In genomic region chr13:110836936-110837335, GRCm38 (mm10) we compare ENCODE assay signal across 21 mouse cellular contexts.
DNase-seq lines count a peak whose midpoint lies in the region; ATAC-seq lines count a peak whose summit lies in the region.
"Had no signal": no experiment of that assay in that cellular context is flagged by ENCODE, and none has a peak within 500 bp of the region (broad histone marks: within the 10 kb centered on the region; RNA-seq: fewer than 3 reads in every experiment).

No protein-coding gene starts in this region.

- H3K9me3 ChIP-seq in hindbrain, embryonic 11.5 days (ENCODE audit: control insufficient read depth, low read length): no peaks in the 10 kb centered on the region
- H3K9me3 ChIP-seq in hindbrain, embryonic 10.5 days: no peaks in the 10 kb centered on the region
- H3K9me3 ChIP-seq in limb, embryonic 11.5 days (ENCODE audit: control insufficient read depth, low read length): no peaks in the 10 kb centered on the region
- H3K9me3 ChIP-seq: forebrain, embryonic 15.5 days; kidney, embryonic 15.5 days; neural tube, embryonic 13.5 days had no signal

- H3K4me1 ChIP-seq in hindbrain, embryonic 11.5 days (replicated peaks; ENCODE audit: control insufficient read depth, insufficient read depth, low read length): no peaks in the 10 kb centered on the region
- 0 out of 2 replicates have a peak, but pooled peaks cover 5% of the 10 kb centered on the region for H3K4me1 ChIP-seq in hindbrain, embryonic 10.5 days (replicated peaks)
- no peaks in the 10 kb centered on the region for H3K4me1 ChIP-seq in limb, embryonic 11.5 days (ENCODE audit: control insufficient read depth, insufficient read depth, low read length)
- H3K4me1 ChIP-seq: forebrain, embryonic 15.5 days; kidney, embryonic 15.5 days had no signal

- no peak overlapping the region for H3K4me2 ChIP-seq in hindbrain, embryonic 11.5 days (replicated peaks; ENCODE audit: low read depth, low read length)
- H3K4me2 ChIP-seq in limb, embryonic 11.5 days (ENCODE audit: low read depth, severe bottlenecking): no peak overlapping the region
- H3K4me2 ChIP-seq: forebrain, embryonic 15.5 days; kidney, embryonic 15.5 days; neural tube, embryonic 13.5 days had no signal

- H3K27me3 ChIP-seq in hindbrain, embryonic 11.5 days (ENCODE audit: control insufficient read depth, insufficient read depth, low read length): no peaks in the 10 kb centered on the region
- no peaks in the 10 kb centered on the region for H3K27me3 ChIP-seq in hindbrain, embryonic 10.5 days (ENCODE audit: insufficient read depth, poor library complexity, severe bottlenecking)
- no peaks in the 10 kb centered on the region for H3K27me3 ChIP-seq in limb, embryonic 11.5 days (ENCODE audit: control insufficient read depth, insufficient read depth, low read length)
- H3K27me3 ChIP-seq: CH12.LX; forebrain, embryonic 15.5 days; kidney, embryonic 15.5 days; neural tube, embryonic 13.5 days had no signal

- 51% methylated on average over 7 of the region's 7 CpGs for WGBS in hindbrain, embryonic 11.5 days
- 46% methylated on average over 7 of the region's 7 CpGs for WGBS in hindbrain, embryonic 10.5 days
- 28% methylated on average over 7 of the region's 7 CpGs for WGBS in limb, embryonic 11.5 days

- no peaks in the 10 kb centered on the region for H3K36me3 ChIP-seq in hindbrain, embryonic 11.5 days (ENCODE audit: control insufficient read depth, insufficient read depth, low read length)
- no peaks in the 10 kb centered on the region for H3K36me3 ChIP-seq in hindbrain, embryonic 10.5 days
- no peaks in the 10 kb centered on the region for H3K36me3 ChIP-seq in limb, embryonic 11.5 days (ENCODE audit: control insufficient read depth, insufficient read depth, low read length)
- H3K36me3 ChIP-seq: forebrain, embryonic 15.5 days; kidney, embryonic 15.5 days; neural tube, embryonic 13.5 days had no signal

- DNase-seq in hindbrain, embryonic 11.5 days (ENCODE audit: low spot score): peak; percentile 6
- no peak for DNase-seq in hindbrain, embryonic 10.5 days (ENCODE audit: low spot score)
- DNase-seq in Muller cell, postnatal 12 days (ENCODE audit: inconsistent ontology term): peak; percentile 43
- DNase-seq in embryo, embryonic 9.5 days (ENCODE audit: extremely low spot score): peak; percentile 5
- peak; percentile 28 for DNase-seq in limb, embryonic 11.5 days (ENCODE audit: low spot score)
- no peak for DNase-seq in liver
- no peak for DNase-seq in frontal cortex, postnatal 25 days (ENCODE audit: low spot score in 2 of 2)
- DNase-seq in spleen, adult 18-20 months: no peak
- DNase-seq: adrenal gland, postnatal 14 days; cerebellum, adult 18-20 months; cerebellum, postnatal 36 days; heart, postnatal 4 days; layer of hippocampus, postnatal 36 days; right cerebral cortex, postnatal 4 days; thymus, postnatal 4 days had no signal

- no peak for ATAC-seq in hindbrain, embryonic 11.5 days (ENCODE audit: low FRiP score)
- ATAC-seq in limb, embryonic 11.5 days (ENCODE audit: insufficient number of reproducible peaks, low FRiP score, low TSS enrichment, low read depth): peak; percentile 62; the same call in 1 of the 2 replicates
- ATAC-seq: forebrain, embryonic 15.5 days had no signal

- no peak overlapping the region for H3K9ac ChIP-seq in hindbrain, embryonic 11.5 days (ENCODE audit: low read depth, low read length)
- H3K9ac ChIP-seq in limb, embryonic 11.5 days (ENCODE audit: low read length): no peak overlapping the region
- H3K9ac ChIP-seq: forebrain, embryonic 15.5 days; kidney, embryonic 15.5 days; liver, embryonic 14.5 days; neural tube, embryonic 13.5 days had no signal

- no peak overlapping the region for H3K4me3 ChIP-seq in hindbrain, embryonic 11.5 days (ENCODE audit: low read depth, low read length)
- H3K4me3 ChIP-seq in hindbrain, embryonic 10.5 days: no peak overlapping the region
- no peak overlapping the region for H3K4me3 ChIP-seq in limb, embryonic 11.5 days (ENCODE audit: low read depth, low read length)
- H3K4me3 ChIP-seq: forebrain, embryonic 15.5 days; kidney, embryonic 15.5 days; neural tube, embryonic 13.5 days had no signal

- no peak overlapping the region for H3K27ac ChIP-seq in hindbrain, embryonic 11.5 days (ENCODE audit: low read depth, low read length)
- H3K27ac ChIP-seq in hindbrain, embryonic 10.5 days: no peak overlapping the region
- H3K27ac ChIP-seq in limb, embryonic 11.5 days (replicated peaks; ENCODE audit: low read depth, low read length): no peak overlapping the region
- H3K27ac ChIP-seq: forebrain, embryonic 15.5 days; kidney, embryonic 15.5 days; liver, embryonic 14.5 days; macrophage; neural tube, embryonic 13.5 days had no signal

Comparison
In these comparisons a context has a peak if more than half of its experiments do, and no peak if none do; other contexts are left out.
1. DNase-seq: peak in hindbrain, embryonic 11.5 days (single experiment), Muller cell, postnatal 12 days (single experiment), embryo, embryonic 9.5 days (single experiment) and limb, embryonic 11.5 days (single experiment); none in hindbrain, embryonic 10.5 days (single experiment), liver (single experiment), frontal cortex, postnatal 25 days (0 of 2) and spleen, adult 18-20 months (0 of 2).